Mouse (Mus musculus) ovary, postnatal 14 days (tissue): Measurements from ENCODE around the gene Gm13272.
"Not testable (repeated sequence)": the region's sequence is repeated elsewhere in the genome, so short reads cannot be mapped to it uniquely, and the experiment has no call there.

Source experiments
- DNase-seq: peaks from one replicate; pipeline ENCODE4 v3.0.0; 2022; ENCODE audit warnings: low spot score

The Gm13272 gene

GRCm38 (mm10) chr4:88785409-88785808 is 5.8 kb downstream of the Gm13272 start, which contains the start of gene Gm13276:
Gene Gm13276 (plus strand): TSS chr4:88785709.
- not testable (repeated sequence) for DNase-seq

GRCm38 (mm10) chr4:88788402-88788801 is 8.8 kb downstream of the Gm13272 start, which contains the start of gene Gm13277:
Gene Gm13277 (plus strand): TSS chr4:88788632.
- DNase-seq, result peak; percentile 42

- DNase-seq, result not testable (repeated sequence)
Measured at GRCm38 (mm10) chr4:88791250-88791649, 11.6 kb downstream of the Gm13272 start, which contains the start of gene Gm13278. Gene Gm13278 (plus strand): TSS chr4:88791550.

GRCm38 (mm10) chr4:88793936-88794675 is 14.5 kb downstream of the Gm13272 start, which contains the start of gene Gm13275:
Gene Gm13275 (plus strand): TSS chr4:88794487.
- DNase-seq, result peak; percentile 73

GRCm38 (mm10) chr4:88797097-88797496 is 17.4 kb downstream of the Gm13272 start, which contains the start of gene Gm13279:
Gene Gm13279 (plus strand): TSS chr4:88797397.
- not testable (repeated sequence) for DNase-seq

- DNase-seq, result not testable (repeated sequence)
Measured at GRCm38 (mm10) chr4:88799365-88799764, 19.7 kb downstream of the Gm13272 start, which contains the start of gene Gm13285. Gene Gm13285 (plus strand): TSS chr4:88799665.

- not testable (repeated sequence) for DNase-seq
Measured at GRCm38 (mm10) chr4:88802954-88803353, 23.3 kb downstream of the Gm13272 start, which contains the start of gene Gm13287. Gene Gm13287 (plus strand): TSS chr4:88803254.

GRCm38 (mm10) chr4:88805231-88805630 is 25.6 kb downstream of the Gm13272 start, which contains the start of gene Gm13288:
Gene Gm13288 (plus strand): TSS chr4:88805531.
- DNase-seq, result not testable (repeated sequence)

- peak; percentile 6 for DNase-seq
Measured at GRCm38 (mm10) chr4:88805761-88806160, 26.1 kb downstream of the Gm13272 start.

GRCm38 (mm10) chr4:88815928-88816327 is 36.3 kb downstream of the Gm13272 start, which contains the start of gene Ifna7:
Gene Ifna7 (plus strand): TSS chr4:88816228.
- DNase-seq, result no peak

GRCm38 (mm10) chr4:88819659-88820058 is 40.0 kb downstream of the Gm13272 start, which contains the start of gene Ifna11:
Gene Ifna11 (plus strand): TSS chr4:88819959.
- no peak for DNase-seq

- DNase-seq, result no peak
Measured at GRCm38 (mm10) chr4:88822995-88823394, 43.3 kb downstream of the Gm13272 start.

GRCm38 (mm10) chr4:88827116-88827515 is 47.5 kb downstream of the Gm13272 start, which contains the start of gene Ifna6:
Gene Ifna6 (plus strand): TSS chr4:88827416.
- DNase-seq, result not testable (repeated sequence)
